Mouse (Mus musculus) heart, embryonic 14.5 days (tissue): ENCODE data around the gene Htt. TPM values are rescaled to one million over a fixed set of nuclear protein-coding genes. Genes with fewer than 3 reads are reported as not detected.

Experiments
- ATAC-seq: fragments of 200-750 bp; cut with Nextera tagmentation; 2 replicates; pipeline ENCODE4 v1.8.0; 2017; ENCODE audit warnings: low read depth, moderate TSS enrichment; ENCODE audit not compliant: insufficient number of reproducible peaks, insufficient read depth, low FRiP score
- H3K27ac ChIP-seq, 2 experiments: fragments of 200-500 bp in 1 of 2; fragments of 300-500 bp in 1 of 2; sonication (generic) in 1 of 2; replicated peaks in 1 of 2; 2 replicates each; pipeline ENCODE4 v1.5.1; 2012 to 2014; ENCODE audit warnings: low read depth in 2 of 2, low read length in 2 of 2, control low read depth in 1 of 2, mild to moderate bottlenecking in 1 of 2, mixed read lengths in 1 of 2; ENCODE audit not compliant: control insufficient read depth in 1 of 2, insufficient read depth in 1 of 2
- H3K27me3 ChIP-seq: fragments of 300-500 bp; sonication (generic); 2 replicates; pipeline ENCODE4 v1.6.1; 2014; ENCODE audit warnings: mild to moderate bottlenecking, low read length, control low read depth; ENCODE audit not compliant: control insufficient read depth, insufficient read depth
- H3K36me3 ChIP-seq: fragments of 300-500 bp; sonication (generic); 2 replicates; pipeline ENCODE4 v1.6.1; 2014; ENCODE audit warnings: mild to moderate bottlenecking, control low read depth, low read length, mixed read lengths; ENCODE audit not compliant: control insufficient read depth, insufficient read depth
- H3K4me1 ChIP-seq, 2 experiments: fragments of 200-500 bp in 1 of 2; fragments of 300-500 bp in 1 of 2; sonication (generic) in 1 of 2; 2 replicates each; pipeline ENCODE4 v1.6.1; 2012 to 2014; ENCODE audit warnings: low read length in 2 of 2, control low read depth in 1 of 2, mixed read lengths in 1 of 2; ENCODE audit not compliant: control insufficient read depth in 2 of 2, insufficient read depth in 2 of 2
- H3K4me2 ChIP-seq: fragments of 300-500 bp; sonication (generic); 2 replicates; pipeline ENCODE4 v1.6.1; 2014; ENCODE audit warnings: mild to moderate bottlenecking, low read length
- H3K4me3 ChIP-seq, 2 experiments: fragments of 200-500 bp in 1 of 2; fragments of 300-500 bp in 1 of 2; sonication (generic) in 1 of 2; 2 replicates each; pipeline ENCODE4 v1.5.1; 2012 to 2014; ENCODE audit warnings: low read length in 2 of 2, mild to moderate bottlenecking in 2 of 2, control low read depth in 1 of 2, low read depth in 1 of 2, moderate library complexity in 1 of 2; ENCODE audit not compliant: control insufficient read depth in 1 of 2, insufficient read depth in 1 of 2
- H3K9ac ChIP-seq: fragments of 300-500 bp; sonication (generic); 2 replicates; pipeline ENCODE4 v1.6.1; 2014; ENCODE audit warnings: mild to moderate bottlenecking, low read length
- H3K9me3 ChIP-seq: fragments of 300-500 bp; sonication (generic); 2 replicates; pipeline ENCODE4 v1.6.1; 2016; ENCODE audit warnings: low read length, control low read depth; ENCODE audit not compliant: control insufficient read depth
- WGBS: fragments of 180-500 bp; shearing (Covaris S2); extraction: QIAGEN DNeasy Blood & Tissue Kit; methylation state at CpG from one replicate; pipeline ENCODE4 v1.1.7; 2014; 5-methylcytosine and 5-hydroxymethylcytosine counted together
- polyA plus RNA-seq: library from polyadenylated mRNA; unstranded; fragments of >200 nt; fragmentation: Nextera tagmentation; extraction: Ambion mirVana; gene quantifications from 2 replicates; pipeline ENCODE4 v1.2.1, GENCODE M21; 2014

The Htt gene
- polyA plus RNA-seq, 1 experiment from 2014 or later: 11.9 TPM

DNA sequence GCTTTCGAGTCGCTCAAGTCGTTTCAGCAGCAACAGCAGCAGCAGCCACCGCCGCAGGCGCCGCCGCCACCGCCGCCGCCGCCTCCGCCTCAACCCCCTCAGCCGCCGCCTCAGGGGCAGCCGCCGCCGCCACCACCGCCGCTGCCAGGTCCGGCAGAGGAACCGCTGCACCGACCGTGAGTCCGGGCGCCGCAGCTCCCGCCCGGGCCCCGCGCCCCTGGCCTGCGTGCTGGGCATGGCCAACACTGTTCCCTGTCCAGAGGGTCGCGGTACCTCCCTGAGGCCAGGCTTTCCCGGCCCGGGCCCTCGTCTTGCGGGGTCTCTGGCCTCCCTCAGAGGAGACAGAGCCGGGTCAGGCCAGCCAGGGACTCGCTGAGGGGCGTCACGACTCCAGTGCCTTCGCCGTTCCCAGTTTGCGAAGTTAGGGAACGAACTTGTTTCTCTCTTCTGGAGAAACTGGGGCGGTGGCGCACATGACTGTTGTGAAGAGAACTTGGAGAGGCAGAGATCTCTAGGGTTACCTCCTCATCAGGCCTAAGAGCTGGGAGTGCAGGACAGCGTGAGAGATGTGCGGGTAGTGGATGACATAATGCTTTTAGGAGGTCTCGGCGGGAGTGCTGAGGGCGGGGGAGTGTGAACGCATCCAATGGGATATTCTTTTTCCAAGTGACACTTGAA, 533 bp downstream of the Htt start:
- peak; percentile 64 for ATAC-seq
- Histone ChIP-seq H3K36me3 (no peaks in the 10 kb centered on the region), H3K4me2 (peak overlapping the region; percentile 93), H3K27me3 (no peaks in the 10 kb centered on the region), H3K9ac (peak overlapping the region; percentile 96), H3K4me1 (peaks cover 4 to 9% of the 10 kb centered on the region in 2 experiments), H3K27ac (peak overlapping the region; percentile 94), H3K4me3 (peak overlapping the region; percentile 90 to 98), H3K9me3 (no peaks in the 10 kb centered on the region)
- WGBS: under 1% methylated on average over 52 of the region's 54 CpGs

DNA sequence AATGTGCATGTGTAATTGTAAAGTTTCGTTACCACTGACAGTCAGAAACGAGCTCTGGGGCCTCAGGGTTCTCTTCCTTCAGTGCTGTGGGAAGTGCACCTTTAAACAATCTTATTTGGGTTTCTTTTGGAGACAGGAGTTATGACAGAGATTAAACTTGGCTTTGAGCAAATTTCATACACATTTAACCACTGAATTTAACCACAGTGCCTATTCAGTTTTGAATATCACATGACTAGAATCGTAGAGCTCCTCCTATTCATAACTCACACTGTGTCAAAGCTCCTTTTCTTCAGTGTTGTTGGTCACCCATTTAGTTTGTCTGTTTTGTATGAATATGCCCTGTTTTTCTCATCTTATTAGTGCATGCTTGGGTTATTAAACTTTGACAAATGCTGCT, 10.3 kb downstream of the Htt start:
- H3K4me1 ChIP-seq: no peaks in the 10 kb centered on the region; a peak in 1 of 4 replicates
- H3K4me2 ChIP-seq: no peak overlapping the region
- H3K4me3 ChIP-seq: no peak overlapping the region
- H3K27ac ChIP-seq: no peak overlapping the region
- WGBS: 94% methylated on average over 3 of the region's 3 CpGs
- no peak for ATAC-seq
- no peaks in the 10 kb centered on the region for H3K27me3 ChIP-seq
- H3K9me3 ChIP-seq: no peaks in the 10 kb centered on the region
- no peak overlapping the region for H3K9ac ChIP-seq
- H3K36me3 ChIP-seq: no peaks in the 10 kb centered on the region

DNA sequence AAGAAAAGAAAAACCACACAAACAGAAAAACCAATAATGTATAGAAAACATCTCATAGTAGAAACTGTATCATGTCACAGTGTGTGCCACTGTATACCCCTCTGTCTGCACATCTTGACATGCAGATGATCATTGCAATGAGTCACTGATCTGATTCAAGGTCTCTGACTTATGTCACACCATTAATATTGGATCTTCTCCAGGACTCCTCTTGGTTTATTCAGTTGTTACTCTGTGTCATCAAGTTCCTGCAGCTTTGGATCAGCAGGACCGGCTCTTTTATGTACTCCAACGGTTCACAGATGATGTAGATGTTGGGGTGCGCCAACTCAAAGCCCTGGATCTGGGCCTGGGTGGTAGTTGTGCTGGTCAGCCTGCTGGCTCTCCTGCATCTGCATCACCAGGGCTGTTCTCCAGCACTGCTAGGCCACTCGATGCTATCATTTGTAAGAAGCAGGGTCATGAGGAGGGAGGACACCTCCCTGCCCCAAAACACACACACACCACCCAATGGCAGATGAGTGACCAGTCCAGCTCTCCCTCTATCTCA, 11.2 kb downstream of the Htt start:
- no peak overlapping the region for H3K4me2 ChIP-seq
- H3K27ac ChIP-seq: no peak overlapping the region
- no peaks in the 10 kb centered on the region for H3K27me3 ChIP-seq
- H3K36me3 ChIP-seq: no peaks in the 10 kb centered on the region
- 90% methylated on average over 4 of the region's 4 CpGs for WGBS
- H3K4me3 ChIP-seq: no peak overlapping the region
- ATAC-seq: no peak
- no peak overlapping the region for H3K9ac ChIP-seq
- no peaks in the 10 kb centered on the region; a peak in 1 of 4 replicates for H3K4me1 ChIP-seq
- H3K9me3 ChIP-seq: no peaks in the 10 kb centered on the region

DNA sequence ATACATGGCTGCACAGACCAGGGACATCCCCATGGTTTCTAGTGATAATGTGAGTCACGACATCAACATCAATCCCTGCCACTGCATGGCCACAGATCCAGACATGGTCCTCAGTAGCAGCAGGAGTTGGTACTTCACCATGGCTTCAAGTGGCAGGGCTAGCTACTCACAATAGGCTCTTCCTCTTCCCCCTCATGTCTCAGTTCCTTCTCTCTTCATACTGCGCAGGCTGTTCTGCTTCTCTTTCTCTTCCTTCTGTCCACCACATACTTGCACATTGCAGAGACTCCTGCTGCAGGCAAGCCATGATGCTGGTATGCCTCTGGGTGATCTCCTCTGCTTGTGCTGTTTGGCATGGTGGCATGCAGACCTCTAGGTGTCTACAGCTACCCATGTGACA, 11.9 kb downstream of the Htt start:
- no peak overlapping the region for H3K27ac ChIP-seq
- no peak overlapping the region for H3K4me3 ChIP-seq
- WGBS: 74% methylated on average over 2 of the region's 2 CpGs
- H3K9me3 ChIP-seq: no peaks in the 10 kb centered on the region
- no peak for ATAC-seq
- H3K36me3 ChIP-seq: no peaks in the 10 kb centered on the region
- no peak overlapping the region for H3K9ac ChIP-seq
- H3K4me2 ChIP-seq: no peak overlapping the region
- no peaks in the 10 kb centered on the region for H3K27me3 ChIP-seq
- H3K4me1 ChIP-seq: no peaks in the 10 kb centered on the region; a peak in 1 of 4 replicates

DNA sequence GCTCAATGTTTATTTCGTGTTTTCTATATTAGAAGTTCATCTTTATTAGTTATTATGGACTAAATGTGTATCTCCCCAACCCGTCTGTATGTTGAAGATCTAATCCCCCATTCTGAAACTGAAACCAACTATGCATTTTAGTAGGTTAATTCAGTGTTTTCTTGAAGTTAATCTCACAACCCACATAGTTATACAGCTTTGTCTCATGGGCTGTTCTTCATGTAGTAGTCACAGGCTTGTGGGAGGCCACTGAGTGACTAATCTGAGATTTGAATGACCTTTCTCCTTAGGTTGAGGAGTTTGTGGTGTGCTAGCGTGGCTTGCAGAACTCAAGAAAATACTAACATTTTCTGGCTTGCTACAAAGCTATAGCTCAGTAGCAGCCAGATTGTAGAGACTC, 23.5 kb downstream of the Htt start:
- ATAC-seq: no peak
- no peak overlapping the region for H3K27ac ChIP-seq
- no peaks in the 10 kb centered on the region for H3K9me3 ChIP-seq
- H3K4me1 ChIP-seq: 0 out of 4 replicates have a peak, but pooled peaks cover 0 to 6% of the 10 kb centered on the region in 2 experiments
- no peak overlapping the region for H3K9ac ChIP-seq
- WGBS: 89% methylated on average over 3 of the region's 3 CpGs
- no peak overlapping the region for H3K4me3 ChIP-seq
- H3K4me2 ChIP-seq: no peak overlapping the region
- peaks cover 30% of the 10 kb centered on the region for H3K36me3 ChIP-seq
- no peaks in the 10 kb centered on the region for H3K27me3 ChIP-seq

DNA sequence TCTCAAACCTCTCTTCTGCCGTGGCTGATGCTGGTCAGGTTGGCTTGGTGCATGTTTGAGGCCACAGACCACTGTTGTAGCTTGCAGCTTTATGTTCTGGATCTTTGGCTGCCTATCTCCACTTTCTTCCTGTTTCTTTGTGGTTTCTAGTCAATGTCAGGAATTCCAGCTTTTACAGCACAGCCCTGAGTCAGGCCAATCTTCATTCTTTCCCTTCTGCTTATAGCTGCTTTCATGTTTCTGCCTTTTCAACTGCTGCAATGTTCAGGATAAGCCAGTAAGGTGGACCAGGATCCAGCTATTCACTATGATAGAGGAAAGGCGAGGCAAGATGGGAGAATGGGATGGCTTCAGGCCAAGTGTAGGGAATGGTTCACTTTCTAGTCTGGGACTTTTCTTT, 29.6 kb downstream of the Htt start:
- no peaks in the 10 kb centered on the region for H3K4me1 ChIP-seq
- H3K4me2 ChIP-seq: no peak overlapping the region
- ATAC-seq: no peak
- no peaks in the 10 kb centered on the region for H3K9me3 ChIP-seq
- peaks cover 47% of the 10 kb centered on the region for H3K36me3 ChIP-seq
- no peak overlapping the region for H3K27ac ChIP-seq
- no peaks in the 10 kb centered on the region for H3K27me3 ChIP-seq
- H3K9ac ChIP-seq: no peak overlapping the region
- H3K4me3 ChIP-seq: no peak overlapping the region
- 77% methylated on average over 2 of the region's 2 CpGs for whole genome bisulfite sequencing

DNA sequence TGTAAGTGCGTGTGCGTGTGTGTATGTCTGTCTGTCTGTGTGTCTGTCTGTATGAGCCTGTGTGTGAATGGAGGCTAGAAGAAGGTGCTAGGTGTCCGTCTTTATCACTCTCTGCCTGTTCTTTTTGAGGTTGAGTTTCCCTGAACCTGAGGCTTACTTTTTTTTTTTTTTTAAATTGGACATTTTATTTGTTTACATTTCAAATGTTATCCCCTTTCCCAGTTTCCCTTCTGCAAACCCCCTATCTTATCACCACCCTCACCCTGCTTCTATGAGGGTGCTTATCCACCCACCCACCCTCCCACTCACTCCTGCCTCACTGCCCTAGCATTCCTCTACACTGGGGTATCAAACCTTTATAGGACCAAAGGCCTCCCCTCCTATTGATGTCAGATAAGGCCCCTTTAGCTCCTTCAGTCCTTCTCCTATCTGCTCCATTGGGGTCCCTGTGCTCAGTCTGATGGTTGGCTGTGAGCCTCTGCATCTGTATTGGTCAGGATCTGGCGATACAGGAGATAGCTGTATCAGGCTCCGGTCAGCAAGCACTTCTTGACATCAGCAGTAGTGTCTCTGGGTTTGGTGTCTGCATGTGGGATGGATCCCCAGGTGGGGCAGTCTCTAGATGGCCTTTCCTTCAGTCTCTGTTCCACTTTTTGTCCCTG, 38.9 kb downstream of the Htt start:
- WGBS: 83% methylated on average over 5 of the region's 5 CpGs

More for the DNA sequence above, 38.9 kb downstream of the Htt start:
- Histone ChIP-seq H3K27ac (no peak overlapping the region), H3K4me3 (no peak overlapping the region), H3K4me2 (no peak overlapping the region), H3K36me3 (peaks cover 65% of the 10 kb centered on the region), H3K9ac (no peak overlapping the region), H3K9me3 (no peaks in the 10 kb centered on the region), H3K4me1 (no peaks in the 10 kb centered on the region), H3K27me3 (no peaks in the 10 kb centered on the region)
- no peak for ATAC-seq
